ENCODE assay signal across 18 mouse cellular contexts in genomic region chr16:23557669-23558068, GRCm38 (mm10). TPM values are rescaled to one million over a fixed set of nuclear protein-coding genes. Genes with fewer than 3 reads are reported as not detected.
"Had no signal": no experiment of that assay in that cellular context is flagged by ENCODE, and none has a peak within 500 bp of the region (broad histone marks: within the 10 kb centered on the region; RNA-seq: fewer than 3 reads in every experiment).

No protein-coding gene starts in this region.

- DNase-seq: kidney, adult 18-20 months; kidney, adult 9 months; kidney, postnatal 25 days; layer of hippocampus, adult 9-11 months; liver, embryonic 13.5 days; lung, adult 2 months; lung, postnatal 14 days; lung, postnatal 4 days; midbrain, embryonic 14.5 days; right cerebral cortex, adult 18-20 months; right cerebral cortex, postnatal 25 days; thymus, adult 18-20 months; thymus, postnatal 36 days had no signal

- H3K27ac ChIP-seq: kidney, postnatal 0 days; layer of hippocampus, adult 2 months; limb, embryonic 10.5 days; limb, embryonic 13.5 days; liver, embryonic 13.5 days had no signal

- H3K4me1 ChIP-seq: liver, embryonic 13.5 days had no signal

- H3K4me3 ChIP-seq: layer of hippocampus, adult 2 months; limb, embryonic 10.5 days; limb, embryonic 13.5 days; liver, embryonic 13.5 days had no signal

RNA-seq across cellular contexts. Expression of gene Masp1, which starts 37.1 kb away (rescaled TPM):
- total RNA-seq: megakaryocyte-erythroid progenitor cell, adult 5-6 weeks had no signal
